In genomic region chr5:125946729-125947128, GRCm38 (mm10) we compare ENCODE assay signal across 27 mouse cellular contexts.
"Had no signal": no experiment of that assay in that cellular context is flagged by ENCODE, and none has a peak within 500 bp of the region (broad histone marks: within the 10 kb centered on the region; RNA-seq: fewer than 3 reads in every experiment).

No protein-coding gene starts in this region.

- DNase-seq: kidney, adult 8-10 months; kidney, postnatal 10 days; kidney, postnatal 36 days; layer of hippocampus, adult 9-11 months; liver; lung, adult 18-20 months; lung, postnatal 10 days; lung, postnatal 36 days; right cerebral cortex, adult 18-20 months; right cerebral cortex, postnatal 14 days; right cerebral cortex, postnatal 4 days; thymus, adult 2 months; thymus, postnatal 14 days had no signal

- H3K36me3 ChIP-seq: kidney, embryonic 15.5 days; limb, embryonic 10.5 days; limb, embryonic 13.5 days; liver, embryonic 12.5 days; liver, embryonic 15.5 days; lung, embryonic 15.5 days; midbrain, embryonic 10.5 days; midbrain, embryonic 13.5 days; neural tube, embryonic 13.5 days had no signal

- ATAC-seq: liver, embryonic 12.5 days; midbrain, embryonic 13.5 days; midbrain, embryonic 16.5 days had no signal

- H3K27me3 ChIP-seq: kidney, embryonic 15.5 days; limb, embryonic 13.5 days; liver, embryonic 12.5 days; liver, embryonic 15.5 days; lung, embryonic 15.5 days; megakaryocyte, embryonic 14.5 days; midbrain, embryonic 13.5 days; neural tube, embryonic 13.5 days had no signal

- H3K4me3 ChIP-seq: kidney, embryonic 15.5 days; layer of hippocampus, adult 2 months; limb, embryonic 10.5 days; limb, embryonic 13.5 days; liver, embryonic 12.5 days; liver, embryonic 15.5 days; lung, embryonic 15.5 days; megakaryocyte, embryonic 14.5 days; midbrain, embryonic 10.5 days; midbrain, embryonic 13.5 days; myocyte; neural tube, embryonic 13.5 days had no signal

- H3K4me1 ChIP-seq: kidney, embryonic 15.5 days; limb, embryonic 10.5 days; limb, embryonic 13.5 days; liver, embryonic 12.5 days; liver, embryonic 15.5 days; lung, embryonic 15.5 days; megakaryocyte, embryonic 14.5 days; midbrain, embryonic 10.5 days; midbrain, embryonic 13.5 days; neural tube, embryonic 13.5 days had no signal

- H3K4me2 ChIP-seq: kidney, embryonic 15.5 days; limb, embryonic 13.5 days; liver, embryonic 12.5 days; liver, embryonic 15.5 days; lung, embryonic 15.5 days; midbrain, embryonic 13.5 days; neural tube, embryonic 13.5 days had no signal

- H3K9me3 ChIP-seq: kidney, embryonic 15.5 days; limb, embryonic 10.5 days; liver, embryonic 15.5 days; lung, embryonic 15.5 days; midbrain, embryonic 10.5 days; midbrain, embryonic 13.5 days; neural tube, embryonic 13.5 days had no signal

- H3K27ac ChIP-seq: kidney, embryonic 15.5 days; layer of hippocampus, adult 2 months; limb, embryonic 10.5 days; limb, embryonic 13.5 days; liver, embryonic 12.5 days; liver, embryonic 15.5 days; lung, embryonic 15.5 days; midbrain, embryonic 10.5 days; midbrain, embryonic 13.5 days; neural tube, embryonic 13.5 days; stomach, postnatal 0 days had no signal

- H3K9ac ChIP-seq: kidney, embryonic 15.5 days; limb, embryonic 13.5 days; liver, embryonic 12.5 days; liver, embryonic 15.5 days; lung, embryonic 15.5 days; midbrain, embryonic 13.5 days; neural tube, embryonic 13.5 days had no signal
